Comparison of ENCODE assay signal across 9 mouse cellular contexts in the genomic region with DNA sequence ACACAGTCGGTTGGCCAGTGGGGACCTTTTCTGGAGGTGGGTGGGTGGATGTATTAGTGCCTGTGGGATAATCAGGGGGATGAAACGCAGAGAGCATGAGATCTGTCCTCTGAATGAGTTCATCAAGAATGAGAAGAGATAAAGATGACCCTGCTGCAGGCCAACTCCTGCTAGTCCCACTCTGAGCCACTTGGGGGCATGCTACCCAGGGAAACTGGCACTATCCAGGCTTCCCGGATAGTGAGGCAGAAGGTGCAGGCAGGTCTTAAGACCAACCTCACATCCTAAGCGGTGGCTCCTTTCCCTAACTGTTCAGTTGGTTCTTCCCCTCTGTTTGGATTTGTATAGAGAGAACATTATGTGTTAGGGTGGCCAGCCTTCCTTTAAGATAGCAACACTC.
DNase-seq lines count a peak whose midpoint lies in the region; ATAC-seq lines count a peak whose summit lies in the region.
"Had no signal": no experiment of that assay in that cellular context is flagged by ENCODE, and none has a peak within 500 bp of the region (broad histone marks: within the 10 kb centered on the region; RNA-seq: fewer than 3 reads in every experiment).

No protein-coding gene starts in this region.

- H3K4me3 ChIP-seq in neural tube, embryonic 11.5 days (ENCODE audit: low read depth, low read length) = no peak overlapping the region
- H3K4me3 ChIP-seq in forebrain, embryonic 14.5 days (ENCODE audit: low read depth, low read length) = no peak overlapping the region
- H3K4me3 ChIP-seq: midbrain, embryonic 12.5 days had no signal

- no peak overlapping the region for H3K9ac ChIP-seq in neural tube, embryonic 11.5 days (ENCODE audit: low read length)
- H3K9ac ChIP-seq in forebrain, embryonic 14.5 days (ENCODE audit: low read length) = no peak overlapping the region
- H3K9ac ChIP-seq: midbrain, embryonic 12.5 days had no signal

- ATAC-seq in neural tube, embryonic 11.5 days (ENCODE audit: insufficient read depth, low FRiP score, low TSS enrichment) = no peak
- ATAC-seq in forebrain, embryonic 14.5 days = no peak

- 63% methylated on average over 4 of the region's 4 CpGs for WGBS in neural tube, embryonic 11.5 days
- WGBS in forebrain, embryonic 14.5 days = 72% methylated on average over 4 of the region's 4 CpGs

- H3K27ac ChIP-seq in neural tube, embryonic 11.5 days (ENCODE audit: low read depth, low read length) = no peak overlapping the region
- no peak overlapping the region for H3K27ac ChIP-seq in forebrain, embryonic 14.5 days (ENCODE audit: low read depth, low read length)
- H3K27ac ChIP-seq: midbrain, embryonic 12.5 days had no signal

- no peaks in the 10 kb centered on the region for H3K9me3 ChIP-seq in neural tube, embryonic 11.5 days (ENCODE audit: control insufficient read depth, low read length)
- H3K9me3 ChIP-seq in forebrain, embryonic 14.5 days (replicated peaks; ENCODE audit: control insufficient read depth, low read length) = no peaks in the 10 kb centered on the region
- H3K9me3 ChIP-seq: midbrain, embryonic 12.5 days had no signal

- H3K4me2 ChIP-seq in neural tube, embryonic 11.5 days (ENCODE audit: low read depth) = no peak overlapping the region
- no peak overlapping the region for H3K4me2 ChIP-seq in forebrain, embryonic 14.5 days (ENCODE audit: low read length)
- H3K4me2 ChIP-seq: midbrain, embryonic 12.5 days had no signal

- no peaks in the 10 kb centered on the region for H3K27me3 ChIP-seq in neural tube, embryonic 11.5 days (ENCODE audit: control insufficient read depth, insufficient read depth, low read length)
- no peaks in the 10 kb centered on the region for H3K27me3 ChIP-seq in forebrain, embryonic 14.5 days (replicated peaks; ENCODE audit: control insufficient read depth, insufficient read depth, low read length)
- H3K27me3 ChIP-seq: midbrain, embryonic 12.5 days had no signal

- peak; percentile 17 to 33 for DNase-seq in cerebellum, adult 18-20 months
- DNase-seq in cerebellum, adult 11-12 months = no peak
- peak; percentile 36 for DNase-seq in neural tube, embryonic 11.5 days (ENCODE audit: low spot score)
- DNase-seq in neural tube, embryonic 10.5 days (ENCODE audit: extremely low spot score, low spot score) = no peak
- DNase-seq in frontal cortex, postnatal 25 days (ENCODE audit: low spot score in 2 of 2) = peak; percentile 14 to 22
- DNase-seq in lung, postnatal 10 days = peak; percentile 64
- DNase-seq in urinary bladder, postnatal 4 days (ENCODE audit: low spot score in 2 of 2) = no peak
- DNase-seq in forebrain, embryonic 14.5 days (ENCODE audit: low spot score) = no peak

- no peaks in the 10 kb centered on the region for H3K4me1 ChIP-seq in neural tube, embryonic 11.5 days (ENCODE audit: control insufficient read depth, insufficient read depth, low read length)
- H3K4me1 ChIP-seq in forebrain, embryonic 14.5 days (ENCODE audit: control insufficient read depth, insufficient read depth, low read length) = no peaks in the 10 kb centered on the region
- H3K4me1 ChIP-seq: midbrain, embryonic 12.5 days had no signal

- no peaks in the 10 kb centered on the region for H3K36me3 ChIP-seq in neural tube, embryonic 11.5 days (ENCODE audit: control insufficient read depth, insufficient read depth, low read length)
- no peaks in the 10 kb centered on the region for H3K36me3 ChIP-seq in forebrain, embryonic 14.5 days (ENCODE audit: control insufficient read depth, insufficient read depth, low read length)
- H3K36me3 ChIP-seq: midbrain, embryonic 12.5 days had no signal

Comparison
In these comparisons a context has a peak if more than half of its experiments do, and no peak if none do; other contexts are left out.
1. DNase-seq: peak in cerebellum, adult 18-20 months (2 of 2), neural tube, embryonic 11.5 days (single experiment), frontal cortex, postnatal 25 days (2 of 2) and lung, postnatal 10 days (single experiment); none in cerebellum, adult 11-12 months (single experiment), neural tube, embryonic 10.5 days (single experiment), urinary bladder, postnatal 4 days (0 of 2) and forebrain, embryonic 14.5 days (single experiment).